Mouse (Mus musculus) brain, embryonic 14.5 days (tissue): ENCODE results near the gene Zc3h4. TPM values are rescaled to one million over a fixed set of nuclear protein-coding genes. Genes with fewer than 3 reads are reported as not detected.

Source experiments
- DNase-seq: peaks from one replicate; pipeline ENCODE4 v3.0.0-alpha.2; 2011; ENCODE audit warnings: low read depth
- CTCF ChIP-seq: fragments of 200-500 bp; IDR thresholded peaks from 2 replicates; pipeline ENCODE4 v1.5.1; 2012; ENCODE audit warnings: inconsistent platforms, mild to moderate bottlenecking, moderate library complexity, borderline replicate concordance; ENCODE audit not compliant: insufficient read depth, insufficient read length; ENCODE audit errors: extremely low read depth
- POLR2A ChIP-seq: fragments of 200-500 bp; IDR thresholded peaks from 2 replicates; pipeline ENCODE4 v1.6.1; 2012; ENCODE audit warnings: mild to moderate bottlenecking, inconsistent platforms, borderline replicate concordance; ENCODE audit not compliant: poor library complexity, insufficient read depth, insufficient read length, severe bottlenecking; ENCODE audit errors: extremely low read depth
- polyA plus RNA-seq: library from polyadenylated mRNA; depleted of rRNA; stranded (reverse); fragments of >200 nt; gene quantifications from 2 replicates; pipeline ENCODE4 v1.2.3, GENCODE M21; 2012

The Zc3h4 gene
- polyA plus RNA-seq, 1 experiment, result 73.2 TPM

DNA sequence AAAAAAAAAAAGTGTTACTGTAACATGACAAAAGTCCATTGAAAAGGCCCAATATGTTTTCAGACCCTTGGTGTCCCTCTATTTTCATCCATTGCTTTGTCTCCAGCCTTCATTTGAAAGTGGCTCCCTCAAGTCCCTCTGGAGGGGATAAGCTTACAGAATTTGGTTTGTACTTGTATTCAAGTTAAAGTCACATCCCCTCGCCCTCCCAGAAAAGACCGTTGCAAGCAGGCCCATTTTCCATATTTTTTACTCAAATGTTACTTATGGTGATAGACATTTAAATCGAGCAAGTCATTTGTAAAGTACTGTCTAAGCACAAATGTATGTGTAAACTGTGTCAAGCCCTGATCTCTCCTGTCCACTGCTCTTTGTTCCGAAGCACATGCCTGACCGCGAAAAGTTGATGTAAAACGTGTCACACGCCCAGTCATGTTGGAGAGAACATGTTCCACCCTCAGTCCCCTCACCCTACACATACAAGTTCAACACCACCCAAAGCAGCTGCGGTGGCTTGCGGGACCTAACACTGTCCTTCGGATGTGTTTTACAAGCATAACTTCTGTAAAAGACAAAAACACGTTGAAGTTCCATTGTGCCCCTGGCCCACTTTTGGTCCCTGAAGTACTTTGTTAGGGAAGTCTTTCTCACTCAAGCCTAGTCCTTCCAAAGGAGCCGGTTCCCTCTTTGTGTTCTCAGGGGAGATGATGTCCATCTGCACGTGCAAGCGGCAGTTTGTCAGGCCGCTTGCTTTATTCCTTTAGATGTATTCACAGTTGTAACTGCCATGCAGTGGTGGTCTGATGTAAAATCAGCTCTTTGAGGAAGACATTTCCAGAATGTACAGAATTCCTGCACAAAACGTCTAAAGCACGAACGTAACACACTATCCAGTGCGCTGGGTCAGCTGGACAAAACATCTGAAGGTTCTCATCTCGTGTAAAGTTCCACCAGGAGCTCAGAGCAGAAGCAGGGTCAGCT lies 2.5 kb downstream of the Zc3h4 start:
- DNase-seq, result peak; percentile 65
- no peak for TF ChIP-seq CTCF
- TF ChIP-seq POLR2A, result no peak

DNA sequence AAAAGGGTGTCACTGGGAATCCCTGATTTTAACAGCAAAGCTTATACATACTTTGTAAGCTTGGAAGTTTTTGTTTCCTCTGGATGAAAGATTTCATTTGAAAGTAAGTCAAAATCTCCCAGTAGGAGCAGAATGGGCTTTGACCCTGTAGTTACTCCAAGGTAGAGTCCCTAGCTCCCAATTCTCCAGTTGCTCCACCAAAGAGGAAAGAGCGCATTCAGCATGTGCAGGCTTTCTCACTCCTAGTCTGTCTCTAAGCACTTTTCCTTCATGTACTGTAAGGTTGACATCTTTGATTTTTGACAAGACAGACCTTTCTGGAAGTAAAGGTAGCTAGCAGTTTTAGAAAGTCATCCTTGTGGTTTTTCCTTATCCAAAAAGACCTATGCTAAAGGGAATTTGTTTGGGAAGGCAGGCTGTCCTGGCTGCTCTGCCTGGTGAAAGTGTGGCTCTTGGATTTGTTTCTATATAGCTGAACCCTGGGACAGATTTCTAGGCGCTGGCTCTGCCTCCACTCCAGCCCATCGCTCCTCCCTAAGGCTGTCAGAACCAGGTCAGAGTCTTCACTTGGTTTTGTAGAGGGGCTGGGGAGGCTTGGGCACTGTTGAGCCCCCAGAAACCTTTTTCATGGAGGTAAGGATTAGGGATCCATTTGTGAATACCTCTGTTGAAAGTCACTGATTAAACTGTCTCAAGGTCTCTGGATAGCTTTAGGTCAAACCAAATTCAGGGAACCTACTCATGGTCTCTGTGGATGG lies 3.8 kb downstream of the Zc3h4 start:
- TF ChIP-seq POLR2A (no peak), CTCF (no peak)
- DNase-seq, result no peak

DNA sequence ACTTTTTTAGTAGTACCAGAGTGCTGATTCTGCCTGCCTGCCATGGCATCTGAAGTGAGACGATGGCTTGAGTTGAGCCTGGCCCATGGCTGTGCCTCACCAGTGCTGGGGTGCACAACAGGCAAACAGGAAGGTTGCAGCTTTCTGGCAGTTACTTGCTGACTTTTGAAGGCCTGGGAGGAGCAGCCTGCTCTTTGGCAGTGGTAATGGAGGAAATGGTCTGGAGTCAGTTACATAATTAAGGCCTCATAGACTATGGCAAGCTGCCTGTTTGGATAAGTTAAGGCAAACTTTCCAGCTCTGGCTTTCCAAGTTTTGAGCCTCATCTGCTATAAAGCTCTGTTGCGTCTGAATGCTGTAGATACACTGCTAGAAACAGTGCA lies 4.4 kb downstream of the Zc3h4 start:
- TF ChIP-seq POLR2A (no peak), CTCF (no peak)
- DNase-seq, result no peak

DNA sequence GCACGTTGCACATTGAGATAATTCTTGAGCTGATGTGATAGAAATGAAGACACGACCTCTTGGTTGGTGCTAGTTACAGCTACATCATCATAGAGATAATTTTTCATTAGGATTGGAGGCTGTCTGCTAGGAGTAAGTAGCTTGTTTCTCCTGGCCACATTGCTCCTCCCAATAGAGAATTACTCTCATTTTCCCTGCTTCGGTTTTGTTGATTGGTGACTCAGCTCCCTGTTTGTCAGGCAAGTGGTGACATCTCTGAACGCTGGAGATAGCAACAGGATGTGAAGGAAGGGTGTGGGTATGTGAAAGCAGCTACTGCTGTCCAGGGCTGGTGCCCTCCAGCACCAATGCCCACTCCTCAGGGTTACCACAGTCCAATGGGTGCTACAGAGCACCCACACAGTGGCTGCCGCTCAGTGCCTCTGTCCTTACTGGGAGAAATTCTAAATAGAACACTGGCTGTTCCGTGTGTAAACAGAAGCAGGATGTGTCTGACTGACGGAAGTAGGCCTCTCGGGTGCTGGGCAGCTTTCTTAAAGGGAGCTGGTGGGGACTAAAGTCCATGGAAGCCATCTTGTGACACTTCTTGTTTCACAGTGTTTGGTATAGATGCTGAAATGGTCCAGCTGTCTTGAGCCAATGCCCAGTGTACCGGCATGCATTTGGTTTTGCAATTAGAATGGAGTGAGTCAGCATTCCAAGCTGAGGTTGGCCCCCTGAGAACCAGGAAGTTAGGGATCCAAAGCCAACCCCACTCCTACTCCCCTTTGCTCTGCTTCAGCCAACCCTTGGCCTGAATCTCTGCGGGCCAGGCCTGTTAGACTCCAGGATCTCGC lies 5.0 kb downstream of the Zc3h4 start:
- DNase-seq, result peak; percentile 22
- TF ChIP-seq CTCF (no peak), POLR2A (no peak)

DNA sequence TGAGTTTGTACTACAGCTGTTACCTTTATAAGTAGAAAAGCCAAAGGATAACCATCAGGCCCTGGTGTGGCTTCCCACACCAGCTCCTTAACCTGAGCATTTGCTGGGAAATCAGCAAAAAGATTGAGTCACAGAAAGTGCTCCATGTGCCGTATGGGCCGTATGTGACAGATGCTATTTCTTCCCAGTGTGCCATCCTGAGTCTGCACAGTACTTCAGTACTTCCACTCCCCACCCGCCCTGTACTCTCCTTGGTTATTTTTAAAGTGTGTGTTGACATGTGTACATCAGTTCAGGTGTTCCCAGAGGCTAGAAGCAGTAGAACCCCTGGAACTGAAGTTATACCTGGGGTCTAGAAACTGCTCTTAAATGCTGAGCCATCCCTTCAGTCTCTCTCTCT lies 6.3 kb downstream of the Zc3h4 start:
- no peak for DNase-seq
- TF ChIP-seq CTCF, result no peak
- TF ChIP-seq POLR2A, result no peak

DNA sequence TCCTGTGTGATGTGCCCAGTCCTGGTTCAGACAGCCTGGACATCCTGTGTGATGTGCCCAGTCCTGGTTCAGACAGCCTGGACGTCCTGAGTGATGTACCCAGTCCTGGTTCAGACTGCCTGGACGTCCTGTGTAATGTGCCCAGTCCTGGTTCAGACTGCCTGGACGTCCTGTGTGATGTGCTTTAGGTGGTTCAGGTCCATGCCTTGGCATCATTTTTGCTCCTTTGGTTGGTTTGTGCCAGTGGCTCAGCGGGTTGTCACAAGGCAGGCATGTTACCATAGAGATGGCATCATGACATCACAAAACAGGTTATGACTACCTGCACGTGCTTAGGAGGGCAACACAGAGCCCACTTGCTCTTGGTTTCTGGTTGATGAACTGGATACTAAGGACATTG lies 10.4 kb downstream of the Zc3h4 start:
- DNase-seq, result no peak
- TF ChIP-seq POLR2A (no peak), CTCF (no peak)

DNA sequence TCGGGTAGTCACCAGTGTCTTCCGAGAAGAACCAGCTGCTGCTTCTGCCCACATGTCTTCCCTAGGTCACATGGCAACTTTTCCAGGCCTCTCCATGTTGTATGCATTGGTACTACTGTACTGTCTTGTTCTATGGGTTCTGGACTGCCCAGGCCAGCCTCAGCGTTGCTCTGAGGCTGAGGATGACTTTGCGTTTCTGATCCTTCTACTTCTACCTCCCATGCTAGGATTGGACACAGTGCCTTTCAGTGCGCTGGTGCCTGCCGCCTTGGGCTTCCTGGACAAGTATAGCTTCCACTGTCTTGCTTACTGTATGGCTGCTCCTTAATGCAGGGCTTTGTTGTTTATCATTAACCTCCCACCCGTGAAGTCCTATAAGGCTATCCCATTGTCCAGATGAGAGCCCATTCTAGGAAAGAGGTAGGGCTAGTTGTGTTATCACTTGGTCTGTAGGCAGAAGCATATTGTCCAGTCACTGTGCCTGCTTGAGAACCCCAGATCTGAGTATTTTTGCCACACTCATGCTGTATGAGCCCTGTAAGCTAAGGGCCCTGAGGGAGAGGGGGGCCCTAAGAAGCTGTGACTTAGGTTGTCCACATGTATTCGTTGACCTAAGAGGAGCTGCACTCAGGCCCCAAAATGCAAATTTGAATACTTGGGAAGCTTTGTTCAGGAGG lies 11.6 kb downstream of the Zc3h4 start:
- DNase-seq, result no peak
- TF ChIP-seq POLR2A (no peak), CTCF (no peak)

DNA sequence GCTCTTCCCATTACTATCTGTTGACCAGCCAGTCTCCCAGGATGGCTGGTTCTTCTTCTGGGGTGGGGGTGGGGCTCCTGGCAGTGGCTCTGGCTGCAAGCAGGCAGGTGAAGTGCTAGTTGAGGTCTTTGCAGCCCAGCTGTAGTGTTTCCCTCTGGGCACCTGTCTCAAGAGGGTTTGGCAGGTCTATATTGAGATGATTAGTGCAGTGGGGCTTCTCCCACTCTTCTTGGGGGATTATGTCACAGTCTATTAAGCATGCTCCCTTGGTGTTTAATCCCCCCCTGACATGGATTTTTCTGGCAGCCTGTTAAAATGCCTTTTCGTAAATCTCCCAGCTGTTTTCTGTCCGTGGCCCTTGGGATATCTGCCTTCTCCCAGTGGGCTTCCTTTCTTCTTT lies 12.2 kb downstream of the Zc3h4 start:
- DNase-seq, result peak; percentile 14
- TF ChIP-seq POLR2A, result no peak
- TF ChIP-seq CTCF, result no peak

DNA sequence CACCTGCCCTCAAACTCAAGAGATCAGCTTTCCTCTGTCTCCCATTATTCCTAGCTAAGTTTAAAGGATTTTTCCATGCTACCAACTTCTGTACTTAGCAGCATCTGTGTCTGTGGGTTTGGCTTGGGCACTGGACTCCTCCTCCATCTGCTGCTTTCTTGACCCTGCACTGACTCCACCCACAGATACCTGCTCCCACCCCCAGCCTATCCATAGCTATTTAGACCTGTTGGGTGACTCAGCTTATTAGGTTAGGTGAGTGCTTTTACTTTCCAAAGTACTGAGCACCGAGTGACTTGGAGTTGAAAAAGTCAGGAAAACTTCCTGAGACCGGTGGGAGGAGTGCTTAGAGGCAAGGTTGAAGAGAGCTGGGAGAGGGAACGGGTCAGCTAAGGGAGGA lies 14.7 kb downstream of the Zc3h4 start:
- no peak for DNase-seq
- TF ChIP-seq POLR2A (no peak), CTCF (no peak)

DNA sequence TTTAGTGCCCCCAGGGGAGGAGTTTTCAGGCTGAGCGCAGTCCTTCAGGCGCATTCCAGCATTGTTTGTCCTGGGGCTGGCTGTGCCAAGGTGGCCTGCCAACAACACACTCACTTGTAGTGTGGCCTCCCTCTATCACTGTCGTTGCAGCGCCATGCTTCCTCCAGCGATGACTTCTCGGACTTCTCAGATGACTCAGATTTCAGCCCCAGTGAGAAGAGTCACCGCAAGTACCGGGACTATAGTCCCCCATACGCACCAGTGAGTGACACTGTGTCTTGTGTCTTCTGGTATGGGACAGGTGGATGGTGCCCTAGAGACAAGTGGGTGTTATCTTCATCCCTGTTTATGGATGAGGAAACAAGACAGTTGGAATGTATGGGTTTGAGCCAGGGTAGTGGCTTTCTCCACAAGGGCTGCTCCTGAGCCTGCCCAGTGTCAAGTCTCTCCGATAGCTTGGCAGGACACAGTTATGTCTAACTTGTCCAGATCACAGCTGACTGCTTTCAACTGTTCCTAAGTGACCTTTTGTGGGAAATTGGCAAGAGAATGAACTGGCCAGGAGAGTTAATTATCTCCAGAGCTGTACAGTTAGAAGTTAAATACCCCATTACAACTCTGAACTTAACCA lies 16.5 kb downstream of the Zc3h4 start:
- no peak for DNase-seq
- no peak for TF ChIP-seq CTCF
- TF ChIP-seq POLR2A, result no peak

DNA sequence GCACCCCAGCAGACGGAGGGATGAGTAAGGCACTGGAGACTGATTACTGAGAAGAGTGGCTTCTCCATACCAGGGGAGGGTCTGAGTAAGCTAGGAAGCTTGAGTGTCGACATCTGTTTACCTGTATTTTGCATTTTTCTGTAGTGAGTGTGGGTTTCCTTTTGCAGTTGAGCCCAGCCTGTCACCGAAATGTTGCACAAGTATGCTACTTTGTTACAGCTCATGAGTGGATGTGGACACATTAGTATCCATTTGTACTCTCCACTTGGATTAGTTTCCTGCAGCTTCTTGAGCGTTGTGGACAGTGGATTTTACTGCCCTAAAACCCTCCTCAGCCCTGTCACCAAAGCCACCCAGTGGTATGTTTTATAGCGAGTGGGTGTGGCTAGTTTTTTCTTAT lies 18.0 kb downstream of the Zc3h4 start:
- TF ChIP-seq CTCF (no peak), POLR2A (no peak)
- DNase-seq, result no peak

DNA sequence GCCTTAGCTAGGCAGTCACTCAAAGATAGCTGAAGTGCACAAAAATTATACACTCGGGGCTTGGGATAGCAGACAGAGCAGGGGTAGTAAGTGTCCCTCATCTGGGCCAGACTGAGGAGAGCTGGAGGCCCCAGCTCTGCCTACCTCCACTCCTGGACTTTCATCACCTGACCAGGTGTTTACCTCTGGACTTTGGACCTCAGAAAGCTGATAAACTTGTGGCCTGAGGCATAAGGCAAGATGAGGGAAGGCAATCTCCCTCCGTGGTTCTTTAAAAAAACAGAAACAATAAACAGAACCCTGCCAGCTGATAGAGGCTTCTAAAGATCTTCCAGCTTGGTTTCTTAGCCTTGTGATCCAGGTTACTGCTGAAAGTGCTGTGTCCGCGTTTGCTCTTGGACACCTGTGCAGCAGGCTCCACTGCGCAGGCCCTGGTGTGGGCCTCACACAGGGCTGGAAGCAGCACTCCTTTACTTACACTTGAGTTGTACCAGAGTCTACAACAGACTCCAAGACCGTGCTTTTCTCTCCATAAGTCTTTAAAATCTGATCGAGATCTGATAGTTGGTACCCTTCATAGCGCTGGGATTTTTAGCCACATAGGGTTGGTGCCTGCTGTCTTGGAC lies 19.9 kb downstream of the Zc3h4 start:
- no peak for TF ChIP-seq CTCF
- no peak for TF ChIP-seq POLR2A
- DNase-seq, result no peak

DNA sequence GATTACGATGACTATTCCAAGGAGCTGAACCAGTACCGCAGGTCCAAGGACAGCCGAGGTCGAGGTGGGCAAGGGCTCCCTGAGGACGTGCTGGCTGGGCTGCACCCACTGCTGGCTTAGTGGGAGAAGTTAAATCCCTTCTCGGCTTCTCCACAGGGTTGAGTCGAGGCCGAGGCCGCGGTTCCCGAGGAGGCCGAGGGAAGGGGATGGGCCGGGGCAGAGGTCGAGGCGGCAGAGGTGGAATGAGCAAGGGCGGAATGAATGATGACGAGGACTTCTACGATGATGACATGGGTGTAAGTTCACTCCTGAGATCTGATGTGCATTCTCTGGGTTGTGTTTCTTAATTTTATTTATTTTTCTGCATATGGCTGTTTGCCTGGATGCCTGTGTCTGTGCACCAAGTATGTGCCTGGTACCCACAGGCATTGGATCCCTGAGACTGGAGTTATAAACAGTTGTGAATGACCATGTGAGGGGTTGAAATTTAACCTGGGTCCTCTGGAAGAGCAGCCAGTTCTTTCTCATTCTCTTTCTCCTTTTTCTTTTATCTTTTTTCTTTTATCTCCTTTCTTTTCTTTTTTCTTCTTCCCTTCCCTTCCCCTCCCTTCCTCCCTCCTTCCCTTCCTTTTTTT lies 21.6 kb downstream of the Zc3h4 start:
- DNase-seq, result no peak
- TF ChIP-seq CTCF (no peak), POLR2A (no peak)
